Mouse (Mus musculus) hindbrain, embryonic 16.5 days (tissue): ENCODE measurements around the gene Serpinb11. TPM values are rescaled to one million over a fixed set of nuclear protein-coding genes. Genes with fewer than 3 reads are reported as not detected.

Source experiments
- ATAC-seq: fragments of 200-750 bp; cut with Nextera tagmentation; 2 replicates; pipeline ENCODE4 v1.8.0; 2017; ENCODE audit warnings: moderate TSS enrichment, moderate library complexity
- H3K27ac ChIP-seq: fragments of 300-500 bp; sonication (generic); 2 replicates; pipeline ENCODE4 v1.5.1; 2014; ENCODE audit warnings: low read depth, mild to moderate bottlenecking, control low read depth, low read length, moderate library complexity
- H3K27me3 ChIP-seq: fragments of 300-500 bp; sonication (generic); replicated peaks from 2 replicates; pipeline ENCODE4 v1.6.1; 2014; ENCODE audit warnings: low read length; ENCODE audit not compliant: control insufficient read depth, insufficient read depth
- H3K36me3 ChIP-seq: fragments of 300-500 bp; sonication (generic); 2 replicates; pipeline ENCODE4 v1.6.1; 2014; ENCODE audit warnings: mild to moderate bottlenecking, low read length, moderate library complexity, mixed read lengths; ENCODE audit not compliant: control insufficient read depth, insufficient read depth
- H3K4me1 ChIP-seq: fragments of 300-500 bp; sonication (generic); 2 replicates; pipeline ENCODE4 v1.6.1; 2014; ENCODE audit warnings: low read depth, low read length; ENCODE audit not compliant: control insufficient read depth, insufficient read depth
- H3K4me2 ChIP-seq: fragments of 300-500 bp; sonication (generic); 2 replicates; pipeline ENCODE4 v1.6.1; 2014; ENCODE audit warnings: mild to moderate bottlenecking, low read length, control low read depth, moderate library complexity
- H3K4me3 ChIP-seq: fragments of 300-500 bp; sonication (generic); 2 replicates; pipeline ENCODE4 v1.5.1; 2014; ENCODE audit warnings: mild to moderate bottlenecking, low read length, control low read depth, moderate library complexity
- H3K9ac ChIP-seq: fragments of 300-500 bp; sonication (generic); 2 replicates; pipeline ENCODE4 v1.6.1; 2014; ENCODE audit warnings: low read depth, mild to moderate bottlenecking, control low read depth, low read length, moderate library complexity
- H3K9me3 ChIP-seq: fragments of 300-500 bp; sonication (generic); 2 replicates; pipeline ENCODE4 v1.6.1; 2014; ENCODE audit warnings: mild to moderate bottlenecking, low read length, moderate library complexity; ENCODE audit not compliant: control insufficient read depth
- WGBS: fragments of 180-500 bp; shearing (Covaris S2); extraction: QIAGEN DNeasy Blood & Tissue Kit; methylation state at CpG from one replicate; pipeline ENCODE4 v1.1.7; 2014; 5-methylcytosine and 5-hydroxymethylcytosine counted together
- polyA plus RNA-seq: library from polyadenylated mRNA; unstranded; fragments of >200 nt; fragmentation: Nextera tagmentation; extraction: Ambion mirVana; gene quantifications from 2 replicates; pipeline ENCODE4 v1.2.1, GENCODE M21; 2015

Gene Serpinb11
- polyA plus RNA-seq, 1 experiment from 2014 or later: 0.08 TPM

DNA sequence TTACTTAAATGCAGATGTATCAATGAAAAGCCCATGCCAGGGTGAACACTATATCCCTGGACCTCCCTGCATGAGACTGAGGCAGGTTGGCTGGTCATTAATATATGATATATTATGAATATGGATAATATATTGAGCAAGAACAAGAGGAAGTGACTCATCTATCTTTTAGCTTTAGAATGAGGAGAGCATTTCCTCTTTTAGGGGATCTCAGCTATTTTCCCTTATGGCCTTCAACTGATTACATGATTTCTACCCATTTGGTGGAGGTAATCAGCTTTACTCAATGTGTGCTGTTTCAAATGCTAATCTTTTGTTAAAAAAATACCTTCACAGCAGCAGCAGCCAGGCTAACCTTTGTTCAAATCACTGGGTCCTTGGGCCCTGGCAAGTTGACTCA is 20.5 kb downstream of the Serpinb11 start:
- no peak for ATAC-seq
- Histone ChIP-seq H3K4me3 (no peak overlapping the region), H3K36me3 (no peaks in the 10 kb centered on the region), H3K4me1 (no peaks in the 10 kb centered on the region), H3K9ac (no peak overlapping the region), H3K27ac (no peak overlapping the region), H3K9me3 (no peaks in the 10 kb centered on the region), H3K4me2 (no peak overlapping the region), H3K27me3 (no peaks in the 10 kb centered on the region)

DNA sequence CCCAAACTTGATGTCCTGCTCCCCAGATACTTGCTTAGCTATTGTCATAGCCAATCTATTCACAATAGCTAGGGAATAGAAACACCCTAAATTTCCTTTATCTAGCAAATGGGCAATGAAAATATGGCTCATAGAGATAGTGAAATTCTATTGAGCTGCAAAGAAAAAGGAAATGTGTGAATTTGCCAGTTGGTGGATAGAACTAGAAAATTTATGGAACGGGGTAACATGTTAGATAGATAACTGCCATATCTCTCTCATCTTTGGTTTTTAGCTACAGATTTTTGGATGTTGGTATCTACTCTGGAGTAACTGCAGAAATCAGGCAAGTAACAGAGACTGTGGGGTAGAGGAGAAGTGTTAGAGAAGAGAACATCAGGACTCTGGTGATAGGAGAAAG is 21.4 kb downstream of the Serpinb11 start:
- no peaks in the 10 kb centered on the region for H3K36me3 ChIP-seq
- no peak for ATAC-seq
- WGBS: 96% methylated on average over 1 of the region's 1 CpGs
- H3K4me2 ChIP-seq: no peak overlapping the region
- no peak overlapping the region for H3K27ac ChIP-seq
- H3K4me1 ChIP-seq: no peaks in the 10 kb centered on the region
- no peak overlapping the region for H3K9ac ChIP-seq
- no peaks in the 10 kb centered on the region for H3K27me3 ChIP-seq
- H3K9me3 ChIP-seq: no peaks in the 10 kb centered on the region
- H3K4me3 ChIP-seq: no peak overlapping the region

DNA sequence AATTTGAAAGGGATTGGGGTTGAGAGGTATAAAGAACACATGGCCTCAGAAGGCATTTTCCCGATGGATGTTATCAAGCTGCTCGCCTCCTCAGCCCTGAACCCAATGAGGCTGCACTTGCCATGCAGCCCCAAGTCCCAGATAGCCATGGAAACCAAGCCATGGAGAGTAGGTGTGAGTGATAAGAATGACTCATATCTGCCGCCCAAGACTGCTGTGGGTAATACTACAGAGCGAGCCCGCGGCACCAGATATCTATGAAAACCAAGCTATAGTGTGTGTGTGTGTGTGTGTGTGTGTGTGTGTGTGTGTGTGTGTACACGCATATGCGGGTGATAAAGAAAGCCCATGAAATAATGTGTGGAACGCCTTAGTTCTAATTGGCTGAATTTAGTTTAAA is 23.5 kb downstream of the Serpinb11 start:
- H3K4me2 ChIP-seq: no peak overlapping the region
- H3K27ac ChIP-seq: no peak overlapping the region
- H3K4me1 ChIP-seq: no peaks in the 10 kb centered on the region
- H3K36me3 ChIP-seq: no peaks in the 10 kb centered on the region
- no peak overlapping the region for H3K9ac ChIP-seq
- no peaks in the 10 kb centered on the region for H3K9me3 ChIP-seq
- 97% methylated on average over 9 of the region's 9 CpGs for WGBS
- ATAC-seq: no peak
- no peaks in the 10 kb centered on the region for H3K27me3 ChIP-seq
- H3K4me3 ChIP-seq: no peak overlapping the region

DNA sequence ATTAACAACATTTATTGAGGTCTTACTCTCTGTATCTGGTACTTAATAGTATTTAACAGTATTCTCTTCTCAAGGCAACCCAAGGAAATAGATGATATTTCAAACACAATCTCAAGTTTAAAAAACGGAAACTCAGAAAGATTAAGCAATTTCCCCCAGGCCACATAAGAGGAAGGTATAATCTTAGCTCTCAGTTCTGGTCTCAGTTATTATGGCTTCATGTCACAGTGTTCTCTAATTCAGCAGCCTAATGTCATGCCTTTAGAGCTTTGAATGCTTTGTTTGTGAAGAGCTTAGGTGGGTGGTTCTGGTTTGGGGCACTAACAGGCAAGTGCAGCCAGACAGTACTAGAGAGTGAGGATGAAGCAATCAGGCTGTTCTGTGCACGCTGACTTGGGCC is 28.8 kb downstream of the Serpinb11 start:
- Histone ChIP-seq H3K4me3 (no peak overlapping the region), H3K4me2 (no peak overlapping the region), H3K27ac (no peak overlapping the region), H3K36me3 (no peaks in the 10 kb centered on the region), H3K9me3 (no peaks in the 10 kb centered on the region), H3K4me1 (no peaks in the 10 kb centered on the region), H3K27me3 (no peaks in the 10 kb centered on the region), H3K9ac (no peak overlapping the region)
- 91% methylated on average over 2 of the region's 2 CpGs for WGBS
- no peak for ATAC-seq

GRCm38 (mm10) chr1:107397481-107397880 is 36.5 kb downstream of the Serpinb11 start:
- no peak overlapping the region for H3K4me2 ChIP-seq
- 64% methylated on average over 1 of the region's 1 CpGs for WGBS

GRCm38 (mm10) chr1:107399355-107399754 is 38.4 kb downstream of the Serpinb11 start, which contains the start of gene Serpinb7:
Gene Serpinb7 (plus strand): TSS chr1:107399655.
- WGBS: 81% methylated on average over 3 of the region's 3 CpGs
- H3K9ac ChIP-seq: no peak within 1 kb of the TSS
- no peaks in the 10 kb centered on the region for H3K36me3 ChIP-seq
- ATAC-seq: no peak
- no peak within 1 kb of the TSS for H3K4me2 ChIP-seq
- H3K4me1 ChIP-seq: no peaks in the 10 kb centered on the region
- H3K27me3 ChIP-seq: no peaks in the 10 kb centered on the region
- H3K4me3 ChIP-seq: no peak within 1 kb of the TSS
- H3K9me3 ChIP-seq: no peaks in the 10 kb centered on the region
- no peak within 1 kb of the TSS for H3K27ac ChIP-seq

More at GRCm38 (mm10) chr1:107397481-107397880, 36.5 kb downstream of the Serpinb11 start:
- Histone ChIP-seq H3K9me3 (no peaks in the 10 kb centered on the region), H3K27me3 (no peaks in the 10 kb centered on the region), H3K36me3 (no peaks in the 10 kb centered on the region), H3K9ac (no peak overlapping the region), H3K4me1 (no peaks in the 10 kb centered on the region), H3K4me3 (no peak overlapping the region), H3K27ac (no peak overlapping the region)
- no peak for ATAC-seq

GRCm38 (mm10) chr1:107402082-107402481 is 41.1 kb downstream of the Serpinb11 start:
- no peaks in the 10 kb centered on the region for H3K4me1 ChIP-seq
- 84% methylated on average over 4 of the region's 4 CpGs for WGBS
- no peak overlapping the region for H3K4me2 ChIP-seq
- H3K4me3 ChIP-seq: no peak overlapping the region
- no peak overlapping the region for H3K9ac ChIP-seq
- no peaks in the 10 kb centered on the region for H3K9me3 ChIP-seq
- no peaks in the 10 kb centered on the region for H3K27me3 ChIP-seq
- no peak for ATAC-seq
- H3K27ac ChIP-seq: no peak overlapping the region
- H3K36me3 ChIP-seq: no peaks in the 10 kb centered on the region

- Histone ChIP-seq H3K36me3 (no peaks in the 10 kb centered on the region), H3K27me3 (no peaks in the 10 kb centered on the region), H3K9me3 (no peaks in the 10 kb centered on the region), H3K9ac (no peak overlapping the region), H3K27ac (no peak overlapping the region), H3K4me1 (no peaks in the 10 kb centered on the region), H3K4me2 (no peak overlapping the region), H3K4me3 (no peak overlapping the region)
- ATAC-seq: no peak
- WGBS: 41% methylated on average over 1 of the region's 1 CpGs
These were observed 53.7 kb downstream of the Serpinb11 start for GRCm38 (mm10) chr1:107414650-107415049.

- no peak overlapping the region for H3K4me2 ChIP-seq
- no peak overlapping the region for H3K9ac ChIP-seq
- H3K36me3 ChIP-seq: no peaks in the 10 kb centered on the region
- no peaks in the 10 kb centered on the region for H3K4me1 ChIP-seq
- H3K4me3 ChIP-seq: no peak overlapping the region
- H3K27ac ChIP-seq: no peak overlapping the region
- H3K27me3 ChIP-seq: no peaks in the 10 kb centered on the region
- 81% methylated on average over 4 of the region's 4 CpGs for WGBS
- H3K9me3 ChIP-seq: no peaks in the 10 kb centered on the region
- no peak for ATAC-seq
These were observed 61.5 kb downstream of the Serpinb11 start for GRCm38 (mm10) chr1:107422487-107422886.
